Mouse (Mus musculus): Measurements from ENCODE around the gene Cldn2. TPM values are rescaled to one million over a fixed set of nuclear protein-coding genes. Genes with fewer than 3 reads are reported as not detected.
"Not testable (repeated sequence)": the region's sequence is repeated elsewhere in the genome, so short reads cannot be mapped to it uniquely, and the experiment has no call there.

Gene Cldn2
- polyA plus RNA-seq (2015; fragmentation: Nextera tagmentation; extraction: Ambion mirVana) = 0.55 and 0.80 TPM in 2 replicates

GRCm38 (mm10) chrX:139800406-139800878, at the start of gene Cldn2:
TSS of gene Cldn2 (plus strand) at chrX:139800828.
- Histone ChIP-seq H3K4me1 (no peaks in the 10 kb centered on the region), H3K27me3 (no peaks in the 10 kb centered on the region), H3K27ac (replicated peaks) (no peak within 1 kb of the TSS), H3K9me3 (replicated peaks) (no peaks in the 10 kb centered on the region), H3K36me3 (no peaks in the 10 kb centered on the region), H3K4me3 (replicated peaks) (no peak within 1 kb of the TSS), H3K9ac (no peak within 1 kb of the TSS), H3K4me2 (replicated peaks) (no peak within 1 kb of the TSS)
- 59% methylated on average over 8 of the region's 8 CpGs for WGBS
- no peak for ATAC-seq (ENCODE audit: insufficient number of reproducible peaks, low FRiP score, low TSS enrichment, low read depth)

GRCm38 (mm10) chrX:139751855-139752254, 48.8 kb upstream of the Cldn2 start:
- H3K27me3 ChIP-seq = no peaks in the 10 kb centered on the region
- no peak overlapping the region for H3K27ac ChIP-seq (replicated peaks)
- no peak overlapping the region for H3K4me3 ChIP-seq (replicated peaks)
- no peak overlapping the region for H3K9ac ChIP-seq
- WGBS = 0% methylated on average over 1 of the region's 1 CpGs
- no peaks in the 10 kb centered on the region for H3K4me1 ChIP-seq
- H3K4me2 ChIP-seq (replicated peaks) = no peak overlapping the region
- no peak for ATAC-seq (ENCODE audit: insufficient number of reproducible peaks, low FRiP score, low TSS enrichment, low read depth)
- no peaks in the 10 kb centered on the region for H3K36me3 ChIP-seq
- H3K9me3 ChIP-seq (replicated peaks) = no peaks in the 10 kb centered on the region

- not testable (repeated sequence) for H3K4me2 ChIP-seq (replicated peaks); H3K4me1 ChIP-seq; H3K4me3 ChIP-seq (replicated peaks); ATAC-seq (ENCODE audit: insufficient number of reproducible peaks, low FRiP score, low TSS enrichment, low read depth); H3K27me3 ChIP-seq; H3K9ac ChIP-seq; H3K9me3 ChIP-seq (replicated peaks); H3K27ac ChIP-seq (replicated peaks); H3K36me3 ChIP-seq
- 83% methylated on average over 3 of the region's 3 CpGs for WGBS
These were observed 42.0 kb upstream of the Cldn2 start for GRCm38 (mm10) chrX:139758634-139759033.

GRCm38 (mm10) chrX:139762546-139762945, 38.1 kb upstream of the Cldn2 start:
- 67% methylated on average over 2 of the region's 2 CpGs for WGBS
- ATAC-seq (ENCODE audit: insufficient number of reproducible peaks, low FRiP score, low TSS enrichment, low read depth) = no peak
- Histone ChIP-seq H3K27ac (replicated peaks) (no peak overlapping the region), H3K4me3 (replicated peaks) (no peak overlapping the region), H3K27me3 (no peaks in the 10 kb centered on the region), H3K4me1 (no peaks in the 10 kb centered on the region), H3K9ac (no peak overlapping the region), H3K36me3 (no peaks in the 10 kb centered on the region), H3K4me2 (replicated peaks) (no peak overlapping the region), H3K9me3 (replicated peaks) (no peaks in the 10 kb centered on the region)

- 63% methylated on average over 13 of the region's 13 CpGs for WGBS
- no peak for ATAC-seq (ENCODE audit: insufficient number of reproducible peaks, low FRiP score, low TSS enrichment, low read depth)
- Histone ChIP-seq H3K4me1 (no peaks in the 10 kb centered on the region), H3K4me3 (replicated peaks) (no peak overlapping the region), H3K9me3 (replicated peaks) (no peaks in the 10 kb centered on the region), H3K9ac (no peak overlapping the region), H3K27me3 (peaks cover 8% of the 10 kb centered on the region), H3K36me3 (no peaks in the 10 kb centered on the region), H3K27ac (replicated peaks) (no peak overlapping the region), H3K4me2 (replicated peaks) (no peak overlapping the region)
These were observed 30.5 kb upstream of the Cldn2 start for GRCm38 (mm10) chrX:139769975-139770637.

GRCm38 (mm10) chrX:139774309-139775083, 26.1 kb upstream of the Cldn2 start:
- no peak overlapping the region for H3K9ac ChIP-seq
- no peak overlapping the region for H3K4me3 ChIP-seq (replicated peaks)
- H3K36me3 ChIP-seq = no peaks in the 10 kb centered on the region
- no peaks in the 10 kb centered on the region for H3K9me3 ChIP-seq (replicated peaks)
- no peak for ATAC-seq (ENCODE audit: insufficient number of reproducible peaks, low FRiP score, low TSS enrichment, low read depth)
- H3K4me2 ChIP-seq (replicated peaks) = no peak overlapping the region
- H3K27me3 ChIP-seq = peaks cover 4% of the 10 kb centered on the region; the same call in 1 of the 2 replicates
- 31% methylated on average over 18 of the region's 18 CpGs for WGBS
- no peak overlapping the region for H3K27ac ChIP-seq (replicated peaks)
- H3K4me1 ChIP-seq = no peaks in the 10 kb centered on the region

- Histone ChIP-seq H3K27me3 (peaks cover 4% of the 10 kb centered on the region; the same call in 1 of the 2 replicates), H3K4me1 (no peaks in the 10 kb centered on the region), H3K36me3 (no peaks in the 10 kb centered on the region), H3K9ac (no peak overlapping the region), H3K4me2 (replicated peaks) (no peak overlapping the region), H3K9me3 (replicated peaks) (no peaks in the 10 kb centered on the region), H3K27ac (replicated peaks) (no peak overlapping the region), H3K4me3 (replicated peaks) (no peak overlapping the region)
- WGBS = 63% methylated on average over 7 of the region's 7 CpGs
- no peak for ATAC-seq (ENCODE audit: insufficient number of reproducible peaks, low FRiP score, low TSS enrichment, low read depth)
These were observed 25.5 kb upstream of the Cldn2 start for GRCm38 (mm10) chrX:139775084-139775612.

- WGBS = 41% methylated on average over 4 of the region's 4 CpGs
- Histone ChIP-seq H3K9me3 (replicated peaks) (no peaks in the 10 kb centered on the region), H3K36me3 (no peaks in the 10 kb centered on the region), H3K4me3 (replicated peaks) (no peak overlapping the region), H3K27ac (replicated peaks) (no peak overlapping the region), H3K27me3 (peaks cover 2% of the 10 kb centered on the region; the same call in 1 of the 2 replicates), H3K9ac (no peak overlapping the region), H3K4me1 (no peaks in the 10 kb centered on the region), H3K4me2 (replicated peaks) (no peak overlapping the region)
- ATAC-seq (ENCODE audit: insufficient number of reproducible peaks, low FRiP score, low TSS enrichment, low read depth) = no peak
These were observed 23.3 kb upstream of the Cldn2 start for GRCm38 (mm10) chrX:139777357-139777756.

- Histone ChIP-seq H3K4me3 (replicated peaks) (no peak overlapping the region), H3K9me3 (replicated peaks) (no peaks in the 10 kb centered on the region), H3K9ac (no peak overlapping the region), H3K36me3 (no peaks in the 10 kb centered on the region), H3K4me2 (replicated peaks) (no peak overlapping the region), H3K27me3 (peaks cover 2% of the 10 kb centered on the region; the same call in 1 of the 2 replicates), H3K4me1 (no peaks in the 10 kb centered on the region), H3K27ac (replicated peaks) (no peak overlapping the region)
- ATAC-seq (ENCODE audit: insufficient number of reproducible peaks, low FRiP score, low TSS enrichment, low read depth) = no peak
- WGBS = 86% methylated on average over 1 of the region's 1 CpGs
These were observed 21.7 kb upstream of the Cldn2 start for GRCm38 (mm10) chrX:139778886-139779285.

- Histone ChIP-seq H3K4me2 (replicated peaks) (no peak overlapping the region), H3K36me3 (no peaks in the 10 kb centered on the region), H3K27me3 (peaks cover 2% of the 10 kb centered on the region; the same call in 1 of the 2 replicates), H3K9me3 (replicated peaks) (no peaks in the 10 kb centered on the region), H3K9ac (no peak overlapping the region), H3K27ac (replicated peaks) (no peak overlapping the region), H3K4me3 (replicated peaks) (no peak overlapping the region), H3K4me1 (no peaks in the 10 kb centered on the region)
- 67% methylated on average over 5 of the region's 5 CpGs for WGBS
- no peak for ATAC-seq (ENCODE audit: insufficient number of reproducible peaks, low FRiP score, low TSS enrichment, low read depth)
These were observed 21.2 kb upstream of the Cldn2 start for GRCm38 (mm10) chrX:139779401-139779800.

- H3K27me3 ChIP-seq = peaks cover 2% of the 10 kb centered on the region; the same call in 1 of the 2 replicates
- no peak overlapping the region for H3K4me2 ChIP-seq (replicated peaks)
- WGBS = 64% methylated on average over 3 of the region's 3 CpGs
These were observed 19.6 kb upstream of the Cldn2 start for GRCm38 (mm10) chrX:139780988-139781387.

More at GRCm38 (mm10) chrX:139780988-139781387, 19.6 kb upstream of the Cldn2 start:
- H3K9me3 ChIP-seq (replicated peaks) = no peaks in the 10 kb centered on the region
- no peaks in the 10 kb centered on the region for H3K36me3 ChIP-seq
- no peak overlapping the region for H3K9ac ChIP-seq
- H3K4me1 ChIP-seq = no peaks in the 10 kb centered on the region
- no peak overlapping the region for H3K4me3 ChIP-seq (replicated peaks)
- H3K27ac ChIP-seq (replicated peaks) = no peak overlapping the region
- ATAC-seq (ENCODE audit: insufficient number of reproducible peaks, low FRiP score, low TSS enrichment, low read depth) = no peak
